Mouse (Mus musculus) cerebral cortex, adult 2 months (tissue): ENCODE results near the gene Eri3.

ENCODE experiments used
- WGBS: fragments of 180-500 bp; shearing (Covaris S2); methylation state at CpG from one replicate; pipeline ENCODE4 v1.1.7; 2018; 5-methylcytosine and 5-hydroxymethylcytosine counted together

Eri3 gene

DNA sequence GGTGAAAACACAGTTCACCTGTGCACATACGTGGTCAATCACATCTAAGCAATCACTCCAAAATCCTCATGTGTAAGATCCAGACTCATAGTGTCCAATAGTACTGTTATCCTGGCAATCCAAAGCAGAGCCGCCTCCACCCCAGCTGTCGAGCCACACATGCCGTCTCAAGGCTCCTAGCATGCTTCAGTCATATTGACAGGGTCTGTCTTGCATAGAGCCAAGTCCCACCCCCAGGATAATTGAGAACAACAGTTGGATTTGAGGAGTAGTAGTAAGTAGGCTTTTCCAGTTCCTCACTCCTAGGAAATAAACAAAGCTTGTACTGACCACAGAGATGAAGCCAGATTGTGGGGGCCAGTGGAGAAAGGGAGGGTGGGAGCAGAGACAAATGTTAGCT is 107.5 kb downstream of the Eri3 start:
- WGBS: 44% methylated on average over 4 of the region's 4 CpGs

DNA sequence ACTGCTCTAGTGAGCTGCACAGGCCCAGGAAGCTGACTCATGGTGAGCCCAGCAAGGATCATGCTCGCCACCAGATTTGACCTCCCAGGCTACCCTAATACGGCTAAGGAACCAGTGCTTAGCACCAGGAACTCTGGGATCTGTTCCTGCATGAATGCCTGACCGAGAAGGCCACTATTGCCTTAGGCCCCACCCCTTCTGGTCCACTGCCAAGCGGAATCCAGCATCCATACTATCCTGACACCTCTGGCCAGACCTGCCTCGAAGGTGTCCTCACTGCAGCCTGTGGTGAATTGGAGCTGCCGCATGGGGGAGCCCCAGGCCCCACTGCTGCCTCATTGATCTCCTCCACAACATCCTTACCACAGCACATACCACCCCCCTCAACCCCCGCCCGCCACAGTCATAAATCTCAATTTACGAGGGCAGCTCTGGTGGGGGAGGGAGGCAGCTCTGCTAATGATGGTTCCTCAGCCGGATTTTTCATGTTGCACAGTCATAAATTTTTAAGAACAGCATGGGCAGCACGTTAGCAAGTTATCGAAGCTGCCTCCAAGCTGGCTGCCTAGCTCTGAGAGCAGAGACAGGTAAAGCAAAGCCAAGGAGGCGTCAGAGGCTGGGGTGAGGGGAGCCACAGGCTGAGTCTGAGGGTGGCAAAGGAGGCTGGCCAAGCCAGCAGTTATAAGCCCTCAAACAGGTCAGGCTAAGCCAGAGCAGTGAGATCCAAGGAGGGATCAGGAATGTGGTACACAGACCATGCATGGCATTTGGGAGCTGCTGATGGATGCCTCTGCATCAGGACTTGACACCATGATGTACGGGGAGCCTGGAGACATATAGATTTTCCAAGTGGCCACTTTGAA is 108.6 kb downstream of the Eri3 start:
- 74% methylated on average over 14 of the region's 14 CpGs for WGBS

- WGBS: 95% methylated on average over 5 of the region's 5 CpGs
These were observed 109.8 kb downstream of the Eri3 start for GRCm38 (mm10) chr4:117660001-117660400.

DNA sequence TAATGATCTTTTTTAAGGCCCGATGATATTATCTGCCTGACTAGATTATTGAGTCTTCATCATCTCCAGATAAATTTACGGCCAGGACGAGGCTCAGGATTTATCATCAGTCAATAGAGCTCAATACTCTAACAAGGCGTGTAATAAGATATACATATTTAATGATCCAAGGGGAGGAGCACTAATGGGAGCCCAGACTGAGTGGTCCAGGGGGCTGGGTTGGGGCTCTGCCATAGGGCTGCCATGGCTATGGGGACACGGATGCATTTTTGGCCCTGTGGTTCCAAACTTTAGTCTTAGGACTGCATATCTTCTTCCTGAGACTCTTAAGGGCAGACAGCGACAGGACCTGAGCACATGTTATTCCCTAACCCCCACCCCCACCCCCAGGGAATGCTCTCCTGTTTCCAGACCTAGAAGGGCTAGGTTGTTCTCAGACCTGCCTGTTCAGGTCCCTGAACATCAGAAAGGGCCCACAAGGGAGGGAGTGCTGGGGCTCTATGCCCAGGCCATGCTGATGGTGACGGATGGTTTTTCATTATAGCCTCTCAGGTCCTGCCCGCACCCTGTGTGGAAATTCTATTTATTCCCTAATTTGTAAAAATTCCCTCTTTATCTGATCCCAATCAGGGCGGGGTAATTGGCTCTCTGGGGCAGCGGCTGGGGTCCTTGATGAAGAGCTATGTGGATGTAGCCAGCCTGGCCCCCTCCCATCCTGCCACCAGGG is 114.4 kb downstream of the Eri3 start:
- WGBS: 86% methylated on average over 10 of the region's 10 CpGs

- WGBS: 50% methylated on average over 7 of the region's 7 CpGs
These were observed 115.4 kb downstream of the Eri3 start for GRCm38 (mm10) chr4:117665531-117665930.

DNA sequence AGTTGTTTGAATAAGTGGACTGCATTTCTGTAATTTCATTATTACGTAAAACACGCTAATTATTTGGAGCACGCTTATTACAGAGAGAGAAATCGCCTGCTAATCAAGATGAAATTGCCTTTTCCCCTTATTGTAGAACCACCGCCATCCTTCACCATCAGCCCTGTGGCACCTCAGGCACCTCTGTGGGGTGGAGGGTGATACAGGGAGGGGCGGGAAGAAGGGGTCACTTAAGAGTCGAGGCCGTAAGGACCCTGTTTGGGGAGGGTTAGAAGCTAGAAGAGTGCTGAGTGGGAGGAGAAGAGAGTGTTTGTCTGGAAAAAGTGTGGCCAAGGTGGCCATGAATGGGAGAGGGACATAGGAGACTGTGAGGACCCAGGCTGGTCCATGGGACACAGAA is 115.9 kb downstream of the Eri3 start:
- 76% methylated on average over 8 of the region's 8 CpGs for WGBS

GRCm38 (mm10) chr4:117669874-117670273 is 119.7 kb downstream of the Eri3 start:
- 68% methylated on average over 7 of the region's 7 CpGs for WGBS

GRCm38 (mm10) chr4:117672042-117672441 is 121.9 kb downstream of the Eri3 start:
- 70% methylated on average over 9 of the region's 9 CpGs for WGBS

DNA sequence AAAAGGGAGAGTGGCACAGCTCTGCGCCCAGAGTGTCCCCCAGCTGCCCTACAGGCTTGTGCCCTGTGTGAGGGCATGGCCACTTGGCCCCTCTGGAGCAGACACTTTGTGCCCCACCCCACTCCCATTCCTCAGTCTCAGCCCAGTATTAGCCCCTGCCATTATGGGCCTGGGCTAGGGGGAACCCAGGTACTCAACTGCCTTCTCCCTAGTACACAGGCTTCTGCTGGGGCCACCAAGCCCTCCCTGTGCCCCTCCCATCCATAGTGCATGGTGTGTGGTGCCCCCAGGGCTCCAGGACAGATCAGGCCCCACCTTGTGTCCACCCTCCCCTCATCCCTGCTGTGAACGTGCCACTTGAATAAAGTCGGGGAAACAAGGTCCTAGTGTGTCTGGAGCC is 123.7 kb downstream of the Eri3 start:
- 64% methylated on average over 3 of the region's 3 CpGs for WGBS

DNA sequence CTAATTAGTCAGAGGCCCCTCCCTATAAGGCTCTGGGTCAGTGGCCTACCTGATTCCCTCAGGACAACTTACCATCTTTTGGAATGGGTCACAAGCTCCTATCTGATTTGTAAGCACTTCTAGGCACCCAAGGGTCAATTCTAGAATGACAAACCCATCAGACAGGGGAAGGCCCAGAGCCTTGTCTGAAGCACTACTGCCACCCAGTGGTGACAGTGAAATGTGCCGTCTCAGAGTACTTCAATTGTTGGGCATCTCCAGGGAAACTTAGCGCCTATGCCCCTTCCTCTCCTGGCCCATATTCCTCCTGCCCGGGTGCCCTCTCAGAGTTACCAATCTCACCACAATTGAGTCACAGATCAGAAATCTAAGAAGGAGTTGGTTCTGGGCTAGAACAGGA is 126.7 kb downstream of the Eri3 start:
- 8% methylated on average over 3 of the region's 3 CpGs for WGBS

DNA sequence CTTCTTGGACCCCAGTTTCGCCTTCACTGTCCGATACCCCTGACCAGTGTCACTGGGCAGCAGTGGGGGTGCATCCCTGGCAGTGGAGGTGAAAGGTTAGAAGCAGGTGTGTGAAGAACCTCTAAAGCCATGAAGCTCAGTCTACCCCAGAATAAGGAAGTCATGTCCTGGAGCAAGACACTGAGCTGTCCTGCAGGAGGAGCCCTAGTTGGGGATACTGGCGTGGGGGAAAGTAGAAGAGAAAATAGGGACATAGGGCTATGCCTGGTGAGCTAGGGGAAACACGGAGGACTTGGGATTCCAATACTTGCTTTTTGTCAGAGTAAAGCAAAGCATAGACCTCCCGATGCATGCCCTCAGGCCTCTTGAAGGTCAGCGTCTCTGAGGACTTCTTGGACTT is 130.8 kb downstream of the Eri3 start:
- WGBS: 78% methylated on average over 6 of the region's 6 CpGs

- under 1% methylated on average over 33 of the region's 33 CpGs for WGBS
These were observed 131.8 kb downstream of the Eri3 start, which contains the start of gene Dmap1 for GRCm38 (mm10) chr4:117681931-117682461. Dmap1 (minus strand) TSS chr4:117682273.

DNA sequence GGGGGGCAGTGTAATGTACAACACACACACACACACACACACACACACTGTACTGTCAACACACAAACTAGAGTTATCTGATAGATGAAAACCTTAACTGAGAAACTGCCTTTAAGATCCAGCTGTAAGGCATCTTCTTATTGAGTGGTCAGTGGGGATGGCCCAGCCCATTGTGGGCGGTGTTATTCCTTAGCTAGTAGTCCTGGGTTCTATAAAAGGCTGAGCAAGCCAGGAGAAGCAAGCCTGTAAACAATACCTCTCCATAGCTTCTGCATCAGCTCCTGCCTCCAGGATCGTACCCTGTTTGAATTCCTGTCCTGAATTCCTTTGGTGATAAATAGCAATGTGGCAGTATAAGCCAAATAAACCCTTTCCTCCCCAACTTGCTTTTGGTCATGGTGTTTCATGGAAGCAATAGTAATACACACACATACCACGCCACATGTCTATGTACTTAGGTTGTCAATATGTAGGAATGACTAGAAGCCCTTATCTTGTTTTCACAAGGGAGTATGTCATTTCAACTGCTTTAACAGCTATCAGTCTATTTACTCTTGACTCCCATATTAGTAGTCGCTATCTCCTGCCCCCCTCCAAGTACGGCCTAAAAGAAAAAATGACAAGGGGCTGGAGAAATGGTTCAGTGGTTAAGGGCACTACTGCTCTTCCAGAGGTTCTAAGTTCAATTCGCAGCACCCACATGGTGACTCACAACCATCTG is 133.0 kb downstream of the Eri3 start:
- whole genome bisulfite sequencing: 80% methylated on average over 6 of the region's 6 CpGs

DNA sequence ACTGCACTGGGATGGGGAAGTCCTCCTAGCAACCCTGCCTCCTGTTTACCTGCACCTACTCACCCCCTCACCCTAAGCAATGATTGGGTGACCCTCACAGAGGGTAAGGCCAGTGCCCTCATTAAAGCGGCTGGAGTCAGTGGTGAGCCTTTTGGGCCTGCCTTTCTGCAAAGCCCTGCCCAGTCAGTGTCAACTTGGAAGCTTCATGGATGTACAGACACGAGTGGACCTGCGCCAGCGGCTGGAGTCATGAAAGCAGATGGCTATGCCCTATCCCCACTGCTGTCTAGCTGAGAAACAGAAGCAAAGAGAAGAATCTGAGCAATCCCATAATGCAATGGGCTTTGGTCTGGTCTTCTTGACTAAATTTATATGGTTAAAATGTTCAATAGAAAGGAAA is 136.2 kb downstream of the Eri3 start:
- WGBS: 80% methylated on average over 4 of the region's 4 CpGs

DNA sequence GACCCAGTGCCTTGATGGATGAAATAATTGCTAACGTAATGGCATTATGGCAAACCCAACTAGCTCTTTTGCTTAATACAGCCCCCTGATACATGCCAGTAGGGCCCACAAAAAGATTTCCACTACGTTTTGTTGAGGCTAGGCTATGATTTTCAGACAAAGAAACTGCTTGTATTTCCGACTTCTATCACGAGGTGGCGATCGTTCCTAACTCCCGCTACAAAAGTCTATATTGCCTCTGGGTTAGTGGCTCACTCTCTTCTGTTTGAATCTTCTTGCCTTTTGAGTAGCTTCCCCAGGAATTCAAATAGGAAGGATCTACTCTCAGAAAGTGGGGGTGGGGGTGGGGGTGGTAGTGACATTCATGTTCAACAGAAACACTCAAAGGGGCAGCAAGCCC is 155.2 kb downstream of the Eri3 start:
- 4% methylated on average over 7 of the region's 7 CpGs for WGBS

GRCm38 (mm10) chr4:117708780-117709550 is 158.8 kb downstream of the Eri3 start:
- WGBS: 80% methylated on average over 3 of the region's 3 CpGs

GRCm38 (mm10) chr4:117712314-117712713 is 162.1 kb downstream of the Eri3 start:
- WGBS: 77% methylated on average over 3 of the region's 3 CpGs

- WGBS: 88% methylated on average over 6 of the region's 6 CpGs
These were observed 163.3 kb downstream of the Eri3 start for GRCm38 (mm10) chr4:117713303-117714098.
